Mouse (Mus musculus) ES-Bruce4 (cell line): Measurements from ENCODE around the gene Olfr1231. TPM values are rescaled to one million over a fixed set of nuclear protein-coding genes. Genes with fewer than 3 reads are reported as not detected.

Experiments
- H3K27ac ChIP-seq: 2 replicates; pipeline ENCODE4 v1.5.1; 2012; ENCODE audit warnings: low read length, inconsistent platforms; ENCODE audit not compliant: insufficient read depth
- H3K27me3 ChIP-seq: 2 replicates; pipeline ENCODE4 v1.6.1; 2012; ENCODE audit warnings: mild to moderate bottlenecking, low read length, inconsistent platforms; ENCODE audit not compliant: control insufficient read depth, poor library complexity, insufficient read depth, severe bottlenecking
- H3K36me3 ChIP-seq: 2 replicates; pipeline ENCODE4 v1.6.1; 2012; ENCODE audit warnings: inconsistent platforms, mild to moderate bottlenecking, low read length, moderate library complexity; ENCODE audit not compliant: control insufficient read depth, poor library complexity, insufficient read depth, severe bottlenecking
- H3K4me1 ChIP-seq: one replicate; pipeline ENCODE4 v1.8.1; 2011; ENCODE audit warnings: low read length; ENCODE audit not compliant: control insufficient read depth, insufficient read depth
- H3K4me3 ChIP-seq: 2 replicates; pipeline ENCODE4 v1.5.1; 2011; ENCODE audit warnings: low read depth, mild to moderate bottlenecking, low read length
- H3K9ac ChIP-seq: 2 replicates; pipeline ENCODE4 v1.6.1; 2012; ENCODE audit warnings: low read depth, mild to moderate bottlenecking, inconsistent platforms; ENCODE audit not compliant: poor library complexity, severe bottlenecking
- H3K9me3 ChIP-seq: replicated peaks from 2 replicates; pipeline ENCODE4 v1.6.1; 2012; ENCODE audit warnings: mild to moderate bottlenecking, low read length, inconsistent platforms; ENCODE audit not compliant: control insufficient read depth, poor library complexity, insufficient read depth, severe bottlenecking
- CTCF ChIP-seq: IDR thresholded peaks from one replicate; pipeline ENCODE4 v1.8.1; 2011; ENCODE audit warnings: low read depth, low read length
- EP300 ChIP-seq: IDR thresholded peaks from 2 replicates; pipeline ENCODE4 v1.6.1; 2011; ENCODE audit warnings: low read depth, low read length; ENCODE audit not compliant: insufficient read depth
- POLR2A ChIP-seq: IDR thresholded peaks from one replicate; pipeline ENCODE4 v1.8.1; 2011; ENCODE audit warnings: low read length; ENCODE audit not compliant: insufficient read depth
- polyA plus RNA-seq: library from polyadenylated mRNA; stranded (reverse); fragments of >200 nt; gene quantifications from 2 replicates; pipeline ENCODE4 v1.2.4, GENCODE M21; 2011; ENCODE audit warnings: low read depth; ENCODE audit not compliant: missing spikeins, insufficient read depth, insufficient read length

Gene Olfr1231
- polyA plus RNA-seq = not detected in 2 replicates

DNA sequence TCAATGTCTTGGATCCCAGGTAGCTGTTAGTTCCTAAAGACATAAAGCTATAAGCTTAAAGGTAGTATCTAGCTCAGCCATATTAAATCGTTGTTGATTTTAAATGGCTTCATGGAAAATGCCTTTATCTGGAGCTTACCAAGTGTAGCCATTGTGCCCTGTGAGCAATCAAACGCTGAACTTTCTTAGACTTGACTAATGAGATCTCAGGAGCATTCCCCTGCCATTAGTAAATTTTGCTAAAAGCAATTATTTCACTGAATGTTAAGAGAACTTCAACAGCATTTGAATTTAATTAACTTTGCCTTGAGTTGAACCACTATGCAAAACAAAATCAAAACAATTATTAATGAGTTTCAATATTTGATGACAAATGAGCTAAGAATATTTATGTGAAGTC is at the start of gene Olfr1231:
Gene Olfr1231 (minus strand): TSS at position 101 of the 400 bp plus-strand sequence.
- no peaks in the 10 kb centered on the region for H3K27me3 ChIP-seq
- H3K36me3 ChIP-seq = no peaks in the 10 kb centered on the region
- no peak within 1 kb of the TSS for H3K4me3 ChIP-seq
- no peak for TF ChIP-seq CTCF
- TF ChIP-seq POLR2A = no peak
- TF ChIP-seq EP300 = no peak
- H3K27ac ChIP-seq = no peak within 1 kb of the TSS
- H3K9me3 ChIP-seq = no peaks in the 10 kb centered on the region
- H3K9ac ChIP-seq = no peak within 1 kb of the TSS
- no peaks in the 10 kb centered on the region for H3K4me1 ChIP-seq

DNA sequence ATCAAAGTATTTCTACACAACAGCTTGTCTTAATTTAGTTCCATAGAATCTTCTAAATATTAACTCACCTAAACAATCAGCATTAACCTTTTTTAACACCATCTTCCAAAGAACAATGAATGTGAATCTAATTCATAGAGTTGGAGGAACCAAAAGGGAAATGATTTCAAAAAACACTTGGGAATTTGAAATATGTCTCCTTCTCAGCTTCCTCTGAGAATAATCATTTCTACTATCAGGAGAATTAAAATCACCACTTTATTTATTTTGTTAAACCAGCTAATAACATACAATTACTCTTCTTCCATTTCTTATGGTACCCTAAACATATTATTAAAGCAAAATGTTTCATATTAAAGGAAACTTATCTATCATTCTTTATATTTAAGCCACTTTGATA is 35.4 kb upstream of the Olfr1231 start, which contains the start of gene Olfr1233:
Gene Olfr1233 (minus strand): TSS at position 101 of the 400 bp plus-strand sequence.
- H3K9me3 ChIP-seq = no peaks in the 10 kb centered on the region
- no peaks in the 10 kb centered on the region for H3K4me1 ChIP-seq
- no peaks in the 10 kb centered on the region for H3K36me3 ChIP-seq
- no peak within 1 kb of the TSS for H3K4me3 ChIP-seq
- TF ChIP-seq POLR2A (no peak), EP300 (no peak), CTCF (no peak)
- H3K27ac ChIP-seq = no peak within 1 kb of the TSS
- no peaks in the 10 kb centered on the region for H3K27me3 ChIP-seq
- no peak within 1 kb of the TSS for H3K9ac ChIP-seq

DNA sequence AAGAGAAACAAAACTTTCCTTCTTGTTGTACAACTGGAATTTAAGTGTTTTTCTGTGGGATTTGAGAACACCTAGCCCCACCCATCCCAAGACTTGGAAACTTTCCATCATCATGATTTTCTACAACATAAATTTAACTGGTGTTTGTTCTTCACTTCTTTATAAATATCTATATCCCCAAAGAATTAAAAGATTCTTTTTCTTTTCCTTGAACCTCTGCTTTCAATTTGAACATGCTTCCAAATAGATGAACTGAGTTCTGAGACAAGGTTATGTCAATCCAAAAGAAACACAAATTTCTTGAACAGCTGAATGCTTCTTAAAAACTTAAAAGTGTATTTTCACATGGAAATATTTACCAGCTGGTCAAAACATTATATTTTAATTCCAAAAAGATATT is 22.7 kb upstream of the Olfr1231 start, which contains the start of gene Olfr1232:
Gene Olfr1232 (minus strand): TSS at position 101 of the 400 bp plus-strand sequence.
- Histone ChIP-seq H3K27ac (no peak within 1 kb of the TSS), H3K9me3 (no peaks in the 10 kb centered on the region), H3K36me3 (no peaks in the 10 kb centered on the region), H3K4me1 (no peaks in the 10 kb centered on the region), H3K27me3 (no peaks in the 10 kb centered on the region), H3K9ac (no peak within 1 kb of the TSS), H3K4me3 (no peak within 1 kb of the TSS)
- TF ChIP-seq CTCF (no peak), POLR2A (no peak), EP300 (no peak)

GRCm38 (mm10) chr2:89297168-89297567 is 9.7 kb downstream of the Olfr1231 start, which contains the start of gene Olfr1230:
Gene Olfr1230 (minus strand): TSS chr2:89297268.
- H3K27ac ChIP-seq = no peak within 1 kb of the TSS
- no peaks in the 10 kb centered on the region for H3K4me1 ChIP-seq
- H3K36me3 ChIP-seq = no peaks in the 10 kb centered on the region
- H3K9ac ChIP-seq = no peak within 1 kb of the TSS
- no peak within 1 kb of the TSS for H3K4me3 ChIP-seq
- no peak for TF ChIP-seq EP300
- TF ChIP-seq POLR2A = no peak
- TF ChIP-seq CTCF = no peak
- no peaks in the 10 kb centered on the region for H3K27me3 ChIP-seq
- H3K9me3 ChIP-seq = no peaks in the 10 kb centered on the region

GRCm38 (mm10) chr2:89287914-89288313 is 19.0 kb downstream of the Olfr1231 start, which contains the start of gene Olfr1229:
Gene Olfr1229 (minus strand): TSS chr2:89288014.
- H3K36me3 ChIP-seq = no peaks in the 10 kb centered on the region
- H3K27ac ChIP-seq = no peak within 1 kb of the TSS
- no peaks in the 10 kb centered on the region for H3K9me3 ChIP-seq
- TF ChIP-seq CTCF = no peak
- TF ChIP-seq EP300 = no peak
- no peak for TF ChIP-seq POLR2A
- no peaks in the 10 kb centered on the region for H3K4me1 ChIP-seq
- H3K4me3 ChIP-seq = no peak within 1 kb of the TSS
- H3K27me3 ChIP-seq = no peaks in the 10 kb centered on the region
- H3K9ac ChIP-seq = no peak within 1 kb of the TSS

DNA sequence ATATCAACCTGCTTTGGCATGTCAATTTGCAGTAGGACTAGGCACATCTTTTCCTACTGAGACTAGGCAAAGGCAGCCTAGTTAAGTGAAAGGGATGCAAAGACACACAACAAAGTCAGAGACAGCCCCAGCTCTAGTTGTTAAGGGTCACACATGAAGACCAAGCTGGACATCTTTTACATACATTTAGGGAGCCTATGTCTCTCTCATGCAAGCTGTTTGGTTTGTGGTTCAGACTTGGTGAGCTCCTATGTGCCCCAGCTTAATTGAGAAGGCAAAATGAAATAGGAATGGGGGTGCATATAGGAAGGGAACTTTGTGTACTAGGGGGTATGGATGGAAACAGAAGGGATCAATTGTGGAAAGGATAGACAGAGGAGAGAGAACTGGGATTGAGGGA is 52.9 kb downstream of the Olfr1231 start, which contains the start of gene Olfr1228:
Gene Olfr1228 (minus strand): TSS at position 101 of the 400 bp plus-strand sequence.
- H3K4me1 ChIP-seq = no peaks in the 10 kb centered on the region
- H3K9me3 ChIP-seq = no peaks in the 10 kb centered on the region
- H3K36me3 ChIP-seq = no peaks in the 10 kb centered on the region
- H3K4me3 ChIP-seq = no peak within 1 kb of the TSS
- no peak within 1 kb of the TSS for H3K9ac ChIP-seq
- H3K27ac ChIP-seq = no peak within 1 kb of the TSS
- H3K27me3 ChIP-seq = no peaks in the 10 kb centered on the region
- no peak for TF ChIP-seq POLR2A
- no peak for TF ChIP-seq CTCF
- TF ChIP-seq EP300 = no peak

Other genes starting within 250 kb of the Olfr1231 start
- gene Olfr1218, start 245.9 kb downstream of the Olfr1231 start, polyA plus RNA-seq = not detected in 2 replicates
- not detected in 2 replicates for gene Olfr1219, start 223.6 kb downstream of the Olfr1231 start, polyA plus RNA-seq
- not detected in 2 replicates for gene Olfr1220, start 200.2 kb downstream of the Olfr1231 start, polyA plus RNA-seq
- not detected in 2 replicates for gene Olfr1221, start 189.8 kb downstream of the Olfr1231 start, polyA plus RNA-seq
- gene Olfr1222, start 174.0 kb downstream of the Olfr1231 start, polyA plus RNA-seq = not detected in 2 replicates
- not detected in 2 replicates for gene Olfr1223, start 155.5 kb downstream of the Olfr1231 start, polyA plus RNA-seq
- not detected in 2 replicates for gene Olfr1224-ps1, start 143.0 kb downstream of the Olfr1231 start, polyA plus RNA-seq
- gene Olfr1225, start 132.4 kb downstream of the Olfr1231 start, polyA plus RNA-seq = not detected in 2 replicates
- not detected in 2 replicates for gene Olfr1226, start 107.0 kb downstream of the Olfr1231 start, polyA plus RNA-seq
- gene Olfr1228, start 53.0 kb downstream of the Olfr1231 start, polyA plus RNA-seq = not detected in 2 replicates
- not detected in 2 replicates for gene Olfr1229, start 19.1 kb downstream of the Olfr1231 start, polyA plus RNA-seq
- not detected in 2 replicates for gene Olfr1230, start 9.8 kb downstream of the Olfr1231 start, polyA plus RNA-seq
- gene Olfr1232, start 22.6 kb upstream of the Olfr1231 start, polyA plus RNA-seq = not detected in 2 replicates
- gene Olfr1233, start 35.3 kb upstream of the Olfr1231 start, polyA plus RNA-seq = not detected in 2 replicates
- gene Olfr1234, start 57.8 kb upstream of the Olfr1231 start, polyA plus RNA-seq = not detected in 2 replicates
- gene Olfr1238, start 102.6 kb upstream of the Olfr1231 start, polyA plus RNA-seq = not detected in 2 replicates
- gene Olfr1239, start 113.3 kb upstream of the Olfr1231 start, polyA plus RNA-seq = not detected in 2 replicates
- not detected in 2 replicates for gene Olfr1240, start 135.9 kb upstream of the Olfr1231 start, polyA plus RNA-seq
- gene Olfr1241, start 180.1 kb upstream of the Olfr1231 start, polyA plus RNA-seq = not detected in 2 replicates
- not detected in 2 replicates for gene Olfr1242, start 191.3 kb upstream of the Olfr1231 start, polyA plus RNA-seq
- not detected in 2 replicates for gene Olfr1243, start 224.4 kb upstream of the Olfr1231 start, polyA plus RNA-seq